Mouse (Mus musculus) hindbrain, embryonic 13.5 days (tissue): ENCODE measurements around the gene Mmp20. TPM values are rescaled to one million over a fixed set of nuclear protein-coding genes. Genes with fewer than 3 reads are reported as not detected.

ENCODE experiments used
- ATAC-seq: fragments of 200-750 bp; cut with Nextera tagmentation; 2 replicates; pipeline ENCODE4 v1.8.0; 2017; ENCODE audit warnings: moderate TSS enrichment; ENCODE audit not compliant: low FRiP score
- H3K27ac ChIP-seq: fragments of 300-500 bp; sonication (generic); 2 replicates; pipeline ENCODE4 v1.5.1; 2015; ENCODE audit warnings: inconsistent platforms, mild to moderate bottlenecking, moderate library complexity
- H3K27me3 ChIP-seq: fragments of 300-500 bp; sonication (generic); 2 replicates; pipeline ENCODE4 v1.6.1; 2015; ENCODE audit warnings: mild to moderate bottlenecking, inconsistent platforms
- H3K36me3 ChIP-seq: fragments of 300-500 bp; sonication (generic); 2 replicates; pipeline ENCODE4 v1.6.1; 2015; ENCODE audit warnings: mild to moderate bottlenecking, inconsistent platforms
- H3K4me1 ChIP-seq: fragments of 300-500 bp; sonication (generic); replicated peaks from 2 replicates; pipeline ENCODE4 v1.6.1; 2015; ENCODE audit warnings: inconsistent platforms
- H3K4me2 ChIP-seq: fragments of 300-500 bp; sonication (generic); 2 replicates; pipeline ENCODE4 v1.6.1; 2015; ENCODE audit warnings: inconsistent platforms, mild to moderate bottlenecking, moderate library complexity
- H3K4me3 ChIP-seq: fragments of 300-500 bp; sonication (generic); 2 replicates; pipeline ENCODE4 v1.5.1; 2015; ENCODE audit warnings: mild to moderate bottlenecking, inconsistent platforms
- H3K9ac ChIP-seq: fragments of 300-500 bp; sonication (generic); 2 replicates; pipeline ENCODE4 v1.6.1; 2015; ENCODE audit warnings: mild to moderate bottlenecking, inconsistent platforms
- H3K9me3 ChIP-seq: fragments of 300-500 bp; sonication (generic); 2 replicates; pipeline ENCODE4 v1.6.1; 2016; ENCODE audit warnings: inconsistent platforms
- WGBS: fragments of 180-500 bp; shearing (Covaris S2); methylation state at CpG from one replicate; pipeline ENCODE4 v1.1.7; 2015; 5-methylcytosine and 5-hydroxymethylcytosine counted together
- polyA plus RNA-seq: library from polyadenylated mRNA; unstranded; fragments of >200 nt; fragmentation: Nextera tagmentation; extraction: Ambion mirVana; gene quantifications from 2 replicates; pipeline ENCODE4 v1.2.1, GENCODE M21; 2015

Mmp20 gene
- not detected in 2 replicates for polyA plus RNA-seq

- Histone ChIP-seq H3K4me1 (no peaks in the 10 kb centered on the region), H3K4me2 (no peak within 1 kb of the TSS), H3K9me3 (no peaks in the 10 kb centered on the region), H3K9ac (no peak within 1 kb of the TSS), H3K36me3 (no peaks in the 10 kb centered on the region), H3K27ac (no peak within 1 kb of the TSS), H3K27me3 (no peaks in the 10 kb centered on the region), H3K4me3 (no peak within 1 kb of the TSS)
- ATAC-seq, result no peak
Measured at GRCm38 (mm10) chr9:7627931-7628330, at the start of gene Mmp20. Gene Mmp20 (plus strand): TSS chr9:7628231.

GRCm38 (mm10) chr9:7590063-7590462 lies 38.0 kb upstream of the Mmp20 start:
- Histone ChIP-seq H3K4me3 (no peak overlapping the region), H3K27ac (no peak overlapping the region), H3K27me3 (no peaks in the 10 kb centered on the region), H3K9ac (no peak overlapping the region), H3K36me3 (no peaks in the 10 kb centered on the region), H3K9me3 (no peaks in the 10 kb centered on the region), H3K4me1 (no peaks in the 10 kb centered on the region), H3K4me2 (no peak overlapping the region)
- WGBS, result 77% methylated on average over 8 of the region's 8 CpGs
- no peak for ATAC-seq

- Histone ChIP-seq H3K27ac (no peak overlapping the region), H3K4me1 (no peaks in the 10 kb centered on the region), H3K36me3 (no peaks in the 10 kb centered on the region), H3K9ac (no peak overlapping the region), H3K4me2 (no peak overlapping the region), H3K9me3 (no peaks in the 10 kb centered on the region), H3K27me3 (no peaks in the 10 kb centered on the region), H3K4me3 (no peak overlapping the region)
- WGBS, result 94% methylated on average over 3 of the region's 3 CpGs
- ATAC-seq, result no peak
Measured at GRCm38 (mm10) chr9:7593272-7593812, 34.7 kb upstream of the Mmp20 start.

GRCm38 (mm10) chr9:7594816-7595540 lies 33.1 kb upstream of the Mmp20 start:
- Histone ChIP-seq H3K4me1 (no peaks in the 10 kb centered on the region), H3K4me2 (peak overlapping the region; percentile 47), H3K27ac (no peak overlapping the region), H3K36me3 (no peaks in the 10 kb centered on the region), H3K9me3 (no peaks in the 10 kb centered on the region), H3K27me3 (no peaks in the 10 kb centered on the region), H3K9ac (0 out of 2 replicates have a peak overlapping the region, but pooled peaks have one; percentile 39), H3K4me3 (peak overlapping the region; percentile 27)
- peak; percentile 97 for ATAC-seq
- 14% methylated on average over 6 of the region's 6 CpGs for WGBS

GRCm38 (mm10) chr9:7602982-7603742 lies 24.9 kb upstream of the Mmp20 start:
- WGBS, result 5% methylated on average over 3 of the region's 3 CpGs
- H3K9ac ChIP-seq, result no peak overlapping the region
- no peaks in the 10 kb centered on the region for H3K9me3 ChIP-seq
- H3K4me2 ChIP-seq, result no peak overlapping the region
- H3K4me1 ChIP-seq, result no peaks in the 10 kb centered on the region
- H3K27ac ChIP-seq, result no peak overlapping the region
- no peak overlapping the region for H3K4me3 ChIP-seq
- H3K27me3 ChIP-seq, result no peaks in the 10 kb centered on the region
- ATAC-seq, result peak; percentile 68; the same call in 1 of the 2 replicates
- no peaks in the 10 kb centered on the region for H3K36me3 ChIP-seq

- H3K9me3 ChIP-seq, result no peaks in the 10 kb centered on the region
- no peaks in the 10 kb centered on the region for H3K36me3 ChIP-seq
- no peak overlapping the region for H3K4me3 ChIP-seq
- H3K27me3 ChIP-seq, result no peaks in the 10 kb centered on the region
- 66% methylated on average over 6 of the region's 6 CpGs for whole genome bisulfite sequencing
- H3K9ac ChIP-seq, result no peak overlapping the region
- no peak overlapping the region for H3K4me2 ChIP-seq
- no peak for ATAC-seq
- no peaks in the 10 kb centered on the region for H3K4me1 ChIP-seq
- no peak overlapping the region for H3K27ac ChIP-seq
Measured at GRCm38 (mm10) chr9:7604005-7604404, 24.0 kb upstream of the Mmp20 start.

- WGBS, result 87% methylated on average over 12 of the region's 12 CpGs
- no peaks in the 10 kb centered on the region for H3K4me1 ChIP-seq
- no peak overlapping the region for H3K4me3 ChIP-seq
- H3K4me2 ChIP-seq, result no peak overlapping the region
- no peaks in the 10 kb centered on the region for H3K9me3 ChIP-seq
- H3K9ac ChIP-seq, result no peak overlapping the region
- no peak for ATAC-seq
- H3K27me3 ChIP-seq, result no peaks in the 10 kb centered on the region
- H3K27ac ChIP-seq, result no peak overlapping the region
- no peaks in the 10 kb centered on the region for H3K36me3 ChIP-seq
Measured at GRCm38 (mm10) chr9:7605638-7606037, 22.4 kb upstream of the Mmp20 start.

- Histone ChIP-seq H3K4me2 (no peak overlapping the region), H3K36me3 (no peaks in the 10 kb centered on the region), H3K4me3 (no peak overlapping the region), H3K9ac (no peak overlapping the region), H3K4me1 (no peaks in the 10 kb centered on the region), H3K27ac (no peak overlapping the region), H3K9me3 (no peaks in the 10 kb centered on the region), H3K27me3 (no peaks in the 10 kb centered on the region)
- WGBS, result 83% methylated on average over 3 of the region's 3 CpGs
- no peak for ATAC-seq
Measured at GRCm38 (mm10) chr9:7622582-7622981, 5.4 kb upstream of the Mmp20 start.

- Histone ChIP-seq H3K27ac (no peak overlapping the region), H3K4me3 (no peak overlapping the region), H3K36me3 (no peaks in the 10 kb centered on the region), H3K27me3 (no peaks in the 10 kb centered on the region), H3K4me1 (no peaks in the 10 kb centered on the region), H3K9ac (no peak overlapping the region), H3K4me2 (no peak overlapping the region), H3K9me3 (no peaks in the 10 kb centered on the region)
- WGBS, result 11% methylated on average over 5 of the region's 5 CpGs
- no peak for ATAC-seq
Measured at GRCm38 (mm10) chr9:7633936-7634335, 5.9 kb downstream of the Mmp20 start.

- H3K4me1 ChIP-seq, result no peaks in the 10 kb centered on the region
- ATAC-seq, result no peak
Measured at GRCm38 (mm10) chr9:7647901-7648300, 19.9 kb downstream of the Mmp20 start.

GRCm38 (mm10) chr9:7650397-7651180 lies 22.6 kb downstream of the Mmp20 start:
- 86% methylated on average over 5 of the region's 5 CpGs for WGBS
- H3K27ac ChIP-seq, result no peak overlapping the region
- no peak overlapping the region for H3K4me2 ChIP-seq
- no peaks in the 10 kb centered on the region for H3K27me3 ChIP-seq
- no peaks in the 10 kb centered on the region for H3K4me1 ChIP-seq
- H3K9ac ChIP-seq, result no peak overlapping the region
- H3K9me3 ChIP-seq, result no peaks in the 10 kb centered on the region
- H3K36me3 ChIP-seq, result no peaks in the 10 kb centered on the region
- H3K4me3 ChIP-seq, result no peak overlapping the region
- no peak for ATAC-seq

More at GRCm38 (mm10) chr9:7647901-7648300, 19.9 kb downstream of the Mmp20 start:
- H3K27ac ChIP-seq, result no peak overlapping the region
- whole genome bisulfite sequencing, result 71% methylated on average over 3 of the region's 3 CpGs
- H3K4me2 ChIP-seq, result no peak overlapping the region
- H3K9me3 ChIP-seq, result no peaks in the 10 kb centered on the region
- no peaks in the 10 kb centered on the region for H3K27me3 ChIP-seq
- no peaks in the 10 kb centered on the region for H3K36me3 ChIP-seq
- no peak overlapping the region for H3K4me3 ChIP-seq
- no peak overlapping the region for H3K9ac ChIP-seq
